Mouse (Mus musculus) v-Abl transformed pro-B cells (cell line): ENCODE data around the gene Amd1.

Experiments used
- in situ Hi-C, 2 experiments: fragments of 400-800 bp; cut with MboI; formaldehyde crosslinking; loops; one replicate each; pipeline ENCODE4 v1.15.1; 2025; ENCODE audit not compliant: unreplicated experiment in 2 of 2

Gene Amd1

GRCm38 (mm10) chr10:40302140-40302985 is at the start of gene Amd1:
Gene Amd1, minus strand, starts transcription at chr10:40302186.
- in situ Hi-C loops = loop anchor here in 1 of 2 experiments (5.0 kb wide), 2 partner anchors 45 kb away; partner anchors contain the start of gene Gtf3c6

- in situ Hi-C loops = no loop called here
Measured at GRCm38 (mm10) chr10:40351156-40351555, 49.2 kb upstream of the Amd1 start.

- in situ Hi-C loops = no loop called here
Measured at GRCm38 (mm10) chr10:40350245-40350932, 48.4 kb upstream of the Amd1 start.

GRCm38 (mm10) chr10:40349631-40350177 is 47.7 kb upstream of the Amd1 start:
- in situ Hi-C loops = loop anchor here (5.0 to 25.0 kb wide), 4 partner anchors 42 to 287 kb away; partner anchors contain the start of genes Gtf3c6 (in 2 of the 2) and Amd1 (in 1 of the 2)

- in situ Hi-C loops = loop anchor here (5.0 to 25.0 kb wide), 4 partner anchors 42 to 287 kb away; partner anchors contain the start of genes Gtf3c6 (in 2 of the 2) and Amd1 (in 1 of the 2)
Measured at GRCm38 (mm10) chr10:40348566-40349536, 46.9 kb upstream of the Amd1 start.

GRCm38 (mm10) chr10:40347461-40347954 is 45.5 kb upstream of the Amd1 start:
- in situ Hi-C loops = loop anchor here (5.0 to 25.0 kb wide), 4 partner anchors 40 to 285 kb away; partner anchors contain the start of genes Gtf3c6 (in 2 of the 2) and Amd1 (in 1 of the 2)

GRCm38 (mm10) chr10:40346776-40347403 is 44.9 kb upstream of the Amd1 start:
- in situ Hi-C loops = loop anchor here (5.0 to 25.0 kb wide), 4 partner anchors 40 to 285 kb away; partner anchors contain the start of genes Gtf3c6 (in 2 of the 2) and Amd1 (in 1 of the 2)

- in situ Hi-C loops = loop anchor here in 1 of 2 experiments (25.0 kb wide), 1 partner anchor 280 kb away; no protein-coding TSS in a partner anchor
Measured at GRCm38 (mm10) chr10:40342036-40342435, 40.0 kb upstream of the Amd1 start.

- in situ Hi-C loops = loop anchor here in 1 of 2 experiments (25.0 kb wide), 1 partner anchor 277 kb away; no protein-coding TSS in a partner anchor
Measured at GRCm38 (mm10) chr10:40339351-40339964, 37.5 kb upstream of the Amd1 start, which contains the start of gene Cdk19. Gene Cdk19, plus strand, starts transcription at chr10:40339564.

GRCm38 (mm10) chr10:40332864-40333263 is 30.9 kb upstream of the Amd1 start:
- in situ Hi-C loops = loop anchor here in 1 of 2 experiments (25.0 kb wide), 1 partner anchor 271 kb away; no protein-coding TSS in a partner anchor

- in situ Hi-C loops = loop anchor here in 1 of 2 experiments (25.0 kb wide), 1 partner anchor 268 kb away; no protein-coding TSS in a partner anchor
Measured at GRCm38 (mm10) chr10:40330262-40330661, 28.3 kb upstream of the Amd1 start.

- in situ Hi-C loops = loop anchor here in 1 of 2 experiments (25.0 kb wide), 1 partner anchor 266 kb away; no protein-coding TSS in a partner anchor
Measured at GRCm38 (mm10) chr10:40328004-40328551, 26.1 kb upstream of the Amd1 start.

GRCm38 (mm10) chr10:40320306-40320705 is 18.3 kb upstream of the Amd1 start:
- in situ Hi-C loops = no loop called here

GRCm38 (mm10) chr10:40316841-40317585 is 15.0 kb upstream of the Amd1 start:
- in situ Hi-C loops = no loop called here

- in situ Hi-C loops = no loop called here
Measured at GRCm38 (mm10) chr10:40312781-40313180, 10.8 kb upstream of the Amd1 start.

GRCm38 (mm10) chr10:40309884-40310635 is 8.1 kb upstream of the Amd1 start:
- in situ Hi-C loops = loop anchor here in 1 of 2 experiments (5.0 kb wide), 1 partner anchor 37 kb away; no protein-coding TSS in a partner anchor
